Mouse (Mus musculus) ES-CJ7 (cell line): ENCODE measurements at regions not wholly inside any gene's neighbourhood (a gene's known extent, or its start where the extent isn't known, plus 50 kb on each side); places are given as distances from the start of the nearest gene placed in this dataset.
A peak's percentile ranks its signal among the peaks of the same experiment; 100 is the strongest.
"Not testable (repeated sequence)": the region's sequence is repeated elsewhere in the genome, so short reads cannot be mapped to it uniquely, and the experiment has no call there.

Experiments
- DNase-seq: peaks from one replicate; pipeline ENCODE4 v3.0.0; 2011; ENCODE audit warnings: low read depth, low spot score

- no peak for DNase-seq
These were observed 109.5 kb upstream of the Pfn2 start for GRCm38 (mm10) chr3:57957352-57957751.

DNA sequence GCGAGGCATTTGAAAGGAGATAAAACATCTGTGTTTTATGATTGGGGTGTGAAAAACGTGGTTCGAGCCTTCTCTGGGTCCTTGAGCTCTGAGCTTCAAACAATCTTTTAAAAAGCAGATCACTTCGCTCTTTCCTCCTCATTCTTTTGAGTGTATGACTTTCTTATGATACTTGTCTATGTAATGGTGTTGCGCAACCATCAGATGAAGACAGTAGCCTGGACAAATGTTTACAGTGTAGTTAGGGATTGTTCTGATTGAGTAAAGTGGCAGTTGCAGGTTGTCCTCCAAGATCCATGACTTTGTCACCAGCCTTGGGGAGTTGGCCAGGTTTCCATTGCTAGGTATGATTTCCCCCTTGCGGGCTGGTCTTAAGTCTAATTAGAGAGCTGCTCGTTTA is 116.1 kb upstream of the Pfn2 start:
- no peak for DNase-seq

DNA sequence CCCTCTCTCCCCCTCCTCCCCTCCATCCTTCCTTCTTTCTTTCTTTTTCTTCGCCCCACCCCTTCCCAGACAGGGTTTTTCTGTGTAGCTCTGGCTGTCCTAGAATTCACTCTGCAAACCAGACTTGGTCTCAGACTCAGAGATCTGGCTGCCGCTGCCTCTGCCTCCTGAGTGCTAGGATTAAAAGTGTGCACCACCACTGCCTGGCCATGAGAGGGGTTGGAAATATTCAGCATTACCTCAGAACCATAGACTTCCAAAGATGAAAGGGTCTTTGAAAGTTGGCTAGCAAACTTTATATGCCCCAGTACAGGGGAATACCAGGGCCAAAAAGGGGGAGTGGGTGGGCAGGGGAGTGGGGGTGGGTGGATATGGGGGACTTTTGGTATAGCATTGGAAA is 122.7 kb upstream of the Pfn2 start:
- not testable (repeated sequence) for DNase-seq

- no peak for DNase-seq
These were observed 124.8 kb upstream of the Pfn2 start for GRCm38 (mm10) chr3:57972469-57973245.

GRCm38 (mm10) chr3:57973546-57973945 is 125.7 kb upstream of the Pfn2 start:
- DNase-seq: no peak

DNA sequence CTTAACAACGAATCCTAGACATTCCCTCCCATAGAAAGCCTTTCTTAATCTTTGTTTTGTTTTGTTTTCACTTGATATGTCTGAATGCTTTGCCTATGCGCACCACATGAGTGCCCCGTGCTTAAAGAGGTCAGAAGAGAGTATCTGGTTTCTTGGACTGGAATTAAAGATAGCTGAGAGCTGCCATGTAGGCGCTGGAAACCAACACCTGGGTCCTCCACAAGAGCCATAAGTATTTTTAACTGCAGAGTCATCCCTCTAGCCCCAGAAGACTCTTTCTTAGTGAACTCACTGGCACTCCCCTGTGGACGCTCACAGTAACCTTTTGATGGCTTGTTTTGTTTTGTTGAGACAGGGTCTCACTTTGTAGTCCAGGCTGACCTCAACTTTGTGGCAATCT is 127.5 kb upstream of the Pfn2 start:
- DNase-seq: no peak

- no peak for DNase-seq
These were observed 128.9 kb upstream of the Pfn2 start for GRCm38 (mm10) chr3:57976640-57977229.

GRCm38 (mm10) chr3:57988175-57988574 is 140.3 kb upstream of the Pfn2 start:
- DNase-seq: no peak

DNA sequence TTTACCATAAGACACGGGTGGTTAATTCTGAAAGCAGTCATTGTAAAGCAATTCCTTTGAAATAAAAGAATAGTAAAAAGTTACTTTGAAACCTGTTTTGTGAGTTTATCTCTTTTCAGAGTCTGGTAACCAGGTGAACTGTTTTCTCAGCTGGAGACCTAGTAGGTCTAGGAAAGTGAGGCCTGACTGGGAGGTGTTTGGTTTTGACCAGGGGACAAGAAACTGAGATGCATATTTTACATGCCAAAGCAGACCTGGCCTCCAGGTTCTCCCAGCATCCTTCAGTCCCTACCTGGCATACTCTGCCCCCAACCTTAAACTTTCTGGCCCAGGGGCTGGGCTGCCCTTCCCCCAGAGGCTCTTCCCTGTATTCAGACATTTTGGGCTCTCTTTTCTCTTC is 142.9 kb upstream of the Pfn2 start:
- DNase-seq: no peak

DNA sequence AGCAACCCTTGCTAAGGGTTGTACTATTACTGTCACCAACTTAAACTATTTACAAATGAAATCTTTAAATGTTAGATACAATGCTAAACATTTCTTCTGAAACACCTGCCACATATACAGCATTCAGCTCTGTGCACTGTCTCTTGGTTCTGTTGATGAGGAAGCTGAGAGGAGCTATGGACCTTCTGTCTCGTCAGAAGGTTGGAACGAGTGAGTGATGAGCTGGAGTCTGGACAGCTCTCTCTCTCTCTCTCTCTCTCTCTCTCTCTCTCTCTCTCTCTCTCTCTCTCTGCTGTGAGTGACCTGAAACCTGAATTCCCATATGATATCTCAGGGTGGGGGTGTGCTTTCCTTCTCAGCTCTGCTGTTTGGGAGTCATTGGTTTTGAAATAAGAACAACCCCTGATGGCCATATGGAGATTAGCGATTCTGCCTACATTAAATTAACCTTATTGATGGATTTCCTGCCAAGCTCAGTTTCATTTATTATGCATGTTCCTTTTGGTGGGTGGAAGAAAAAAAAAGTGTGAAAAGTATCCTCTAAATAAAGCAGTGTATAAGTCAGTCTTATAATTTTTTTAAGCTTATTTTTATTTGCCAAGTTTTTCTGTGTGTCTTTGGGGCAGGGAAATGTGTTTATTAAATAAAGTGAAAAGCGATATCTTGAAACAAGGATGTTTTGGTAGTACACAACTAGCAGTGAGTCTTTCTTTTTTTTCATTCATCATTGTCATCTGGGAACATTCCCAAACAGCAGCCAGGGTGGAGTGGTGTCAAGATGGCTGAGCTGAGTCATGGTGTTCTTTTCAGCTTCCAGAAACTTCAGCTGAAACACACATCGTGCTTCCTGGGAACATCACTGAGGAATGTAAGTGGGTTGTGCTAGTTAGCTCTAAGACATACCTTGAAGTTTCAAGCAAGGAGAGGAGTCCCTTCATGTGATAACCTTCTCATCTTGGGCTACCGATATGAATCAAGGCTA is 150.5 kb upstream of the Pfn2 start:
- no peak for DNase-seq

DNA sequence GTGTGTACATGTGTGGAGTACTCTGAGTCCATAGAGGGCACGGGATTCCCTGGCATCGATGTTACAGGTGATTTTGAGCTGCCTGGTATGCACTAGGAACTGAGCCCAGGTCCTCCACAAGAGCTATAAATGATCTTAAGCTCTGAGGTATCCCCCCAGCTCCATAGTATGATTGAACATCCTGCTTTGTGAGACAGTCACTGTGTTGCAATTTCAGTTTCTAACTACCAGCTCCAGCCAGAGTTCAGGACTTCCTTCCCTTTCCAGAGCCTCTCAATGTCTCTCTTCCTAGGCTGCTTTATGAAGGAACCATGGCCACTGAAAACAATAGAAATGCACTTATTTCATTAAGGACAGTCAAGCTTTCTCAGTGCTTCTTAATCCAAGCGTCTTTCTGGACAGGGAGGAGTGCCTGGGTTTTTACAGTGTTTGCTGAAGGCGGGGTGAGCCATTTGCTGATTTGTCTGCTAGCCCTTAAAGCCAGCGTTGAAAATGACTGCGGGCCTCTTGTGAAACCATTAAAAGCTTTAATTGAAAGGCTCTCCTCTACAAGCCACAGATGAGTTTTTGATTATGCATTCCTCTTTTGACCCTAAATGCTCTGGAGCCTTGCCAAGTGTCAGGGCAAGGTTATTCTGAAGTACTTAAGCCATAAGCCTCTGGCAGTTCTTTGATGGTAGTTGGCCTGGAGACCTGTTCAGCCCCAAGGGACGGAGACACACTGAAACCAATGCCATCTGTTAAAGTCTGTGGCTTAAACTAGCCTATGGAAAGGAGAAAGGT is 155.1 kb upstream of the Pfn2 start:
- no peak for DNase-seq

- DNase-seq: no peak
These were observed 177.0 kb upstream of the Pfn2 start for GRCm38 (mm10) chr3:58024750-58025392.

- DNase-seq: no peak
These were observed 201.7 kb upstream of the Pfn2 start for GRCm38 (mm10) chr3:58049618-58050017.

- no peak for DNase-seq
These were observed 206.8 kb upstream of the Pfn2 start for GRCm38 (mm10) chr3:58054726-58055125.

DNA sequence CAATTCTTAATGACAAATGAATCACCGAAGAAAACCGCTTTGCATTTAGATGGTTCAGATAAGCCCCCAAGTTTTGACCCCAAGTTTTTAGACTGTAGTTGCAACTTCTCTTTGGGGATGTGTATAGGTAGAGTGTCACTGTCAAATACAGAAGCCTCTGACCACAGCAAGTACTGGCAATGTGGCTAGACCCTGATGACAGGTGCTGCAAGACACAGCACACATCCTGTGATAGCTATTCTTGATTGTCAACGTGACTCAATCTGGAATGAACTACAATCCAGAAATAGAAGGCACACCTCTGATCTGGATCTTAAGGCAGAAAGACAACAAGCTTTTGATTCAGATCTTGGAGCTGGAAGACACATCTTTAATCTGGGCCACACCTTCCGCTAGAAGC is 207.3 kb upstream of the Pfn2 start:
- no peak for DNase-seq

DNA sequence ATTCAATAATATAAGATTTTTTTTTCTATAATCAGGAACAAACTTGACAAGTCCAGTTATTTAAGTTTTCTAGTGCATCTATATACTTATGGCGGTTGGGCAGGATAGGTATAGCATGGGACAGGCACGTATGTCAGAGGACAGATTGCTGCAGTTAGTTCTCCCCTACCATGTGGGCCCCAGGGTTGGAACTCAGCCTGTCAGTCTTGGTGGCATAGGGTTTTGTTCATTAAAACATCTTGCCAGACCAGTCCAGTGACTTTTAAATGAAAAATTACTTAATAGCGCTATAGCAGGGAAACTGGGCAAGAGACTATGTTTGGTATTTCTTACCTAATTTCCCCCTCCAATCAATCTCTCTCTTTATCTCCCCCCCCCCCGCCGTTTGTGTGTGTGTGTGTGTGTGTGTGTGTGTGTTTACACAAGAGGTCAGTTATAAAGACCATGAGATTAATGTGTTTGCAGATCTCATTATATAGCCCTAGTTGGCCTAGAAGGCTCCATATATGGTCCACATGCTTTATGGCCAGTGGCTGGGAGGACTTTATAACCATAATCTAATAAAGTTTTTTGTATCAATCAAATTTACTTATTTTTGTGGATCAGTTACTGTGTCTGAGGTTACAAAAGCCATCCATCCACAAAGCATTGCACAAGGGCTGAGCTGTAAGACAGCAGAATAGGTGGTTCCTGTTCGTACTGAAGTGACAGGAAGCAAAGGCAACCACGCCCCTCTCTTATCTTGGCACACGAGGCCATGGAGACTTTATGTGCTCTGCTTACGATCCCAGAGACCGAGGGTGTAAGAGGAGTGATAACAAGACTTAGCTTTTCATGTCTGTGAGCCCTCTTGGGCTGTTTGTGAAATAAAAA is 208.5 kb upstream of the Pfn2 start:
- DNase-seq: no peak

DNA sequence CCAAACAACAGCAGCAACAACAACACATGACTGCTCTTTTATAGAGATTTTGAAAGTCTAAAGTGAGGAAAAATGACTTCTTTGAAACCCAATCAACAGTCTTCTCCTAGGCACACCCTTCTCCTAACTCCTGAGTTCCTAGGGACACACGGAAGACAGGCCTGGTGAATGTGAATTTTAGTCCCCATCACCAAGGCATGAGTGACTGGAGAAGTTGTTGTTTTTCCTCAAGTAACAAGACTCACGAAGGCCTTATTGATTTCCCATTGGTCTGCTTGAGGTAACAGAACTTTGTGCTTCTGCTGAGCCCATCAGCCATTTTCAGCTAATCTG is 209.2 kb upstream of the Pfn2 start:
- DNase-seq: no peak

GRCm38 (mm10) chr3:58058134-58058533 is 210.3 kb upstream of the Pfn2 start:
- peak; percentile 61 for DNase-seq

- no peak for DNase-seq
These were observed 216.1 kb upstream of the Pfn2 start for GRCm38 (mm10) chr3:58063852-58064549.

- DNase-seq: no peak
These were observed 223.7 kb upstream of the Pfn2 start for GRCm38 (mm10) chr3:58071574-58071973.
